Mouse (Mus musculus) liver, embryonic 14.5 days (tissue): ENCODE measurements around the gene Ccnk.

Experiments
- CTCF ChIP-seq: IDR thresholded peaks from 2 replicates; pipeline ENCODE4 v1.5.1; 2016; ENCODE audit warnings: antibody characterized with exemption, low read depth, control low read depth
- EP300 ChIP-seq: IDR thresholded peaks from 2 replicates; pipeline ENCODE4 v1.6.1; 2016; ENCODE audit warnings: antibody characterized with exemption, low read depth

GRCm38 (mm10) chr12:108249019-108249418 is 69.6 kb downstream of the Ccnk start:
- TF ChIP-seq EP300 (no peak), CTCF (no peak)
